Mouse (Mus musculus) kidney, adult 18-20 months (tissue): ENCODE measurements around the gene Erich3.
A peak's percentile ranks its signal among the peaks of the same experiment; 100 is the strongest.

Source experiments
- DNase-seq: peaks from one replicate; pipeline ENCODE4 v3.0.0; 2021

The Erich3 gene

GRCm38 (mm10) chr3:154778836-154779595, 115.4 kb downstream of the Erich3 start:
- no peak for DNase-seq

GRCm38 (mm10) chr3:154786354-154786753, 122.7 kb downstream of the Erich3 start:
- DNase-seq: no peak

GRCm38 (mm10) chr3:154787611-154788010, 124.0 kb downstream of the Erich3 start:
- no peak for DNase-seq

GRCm38 (mm10) chr3:154793571-154793970, 129.9 kb downstream of the Erich3 start:
- DNase-seq: no peak

- DNase-seq: no peak
Observed at GRCm38 (mm10) chr3:154798806-154799205, 135.1 kb downstream of the Erich3 start.

- no peak for DNase-seq
Observed at GRCm38 (mm10) chr3:154800454-154800853, 136.8 kb downstream of the Erich3 start.

- peak; percentile 28 for DNase-seq
Observed at GRCm38 (mm10) chr3:154800888-154801429, 137.3 kb downstream of the Erich3 start.

GRCm38 (mm10) chr3:154806626-154807025, 143.0 kb downstream of the Erich3 start:
- no peak for DNase-seq

- no peak for DNase-seq
Observed at GRCm38 (mm10) chr3:154810273-154810870, 146.7 kb downstream of the Erich3 start.

- DNase-seq: no peak
Observed at GRCm38 (mm10) chr3:154811281-154811680, 147.6 kb downstream of the Erich3 start.

- no peak for DNase-seq
Observed at GRCm38 (mm10) chr3:154811833-154812232, 148.2 kb downstream of the Erich3 start.

- no peak for DNase-seq
Observed at GRCm38 (mm10) chr3:154812893-154813292, 149.2 kb downstream of the Erich3 start.

- DNase-seq: no peak
Observed at GRCm38 (mm10) chr3:154815606-154816005, 151.9 kb downstream of the Erich3 start.

GRCm38 (mm10) chr3:154816231-154816630, 152.6 kb downstream of the Erich3 start:
- no peak for DNase-seq

GRCm38 (mm10) chr3:154816801-154817625, 153.4 kb downstream of the Erich3 start:
- DNase-seq: no peak
